Mouse (Mus musculus): Measurements from ENCODE around the gene Wfdc2. TPM values are rescaled to one million over a fixed set of nuclear protein-coding genes. Genes with fewer than 3 reads are reported as not detected.
A peak's percentile ranks its signal among the peaks of the same experiment; 100 is the strongest.
"Not testable (repeated sequence)": the region's sequence is repeated elsewhere in the genome, so short reads cannot be mapped to it uniquely, and the experiment has no call there.

The Wfdc2 gene
- total RNA-seq, 2 experiments from 2014 or later: 1.0 to 1.2 TPM

DNA sequence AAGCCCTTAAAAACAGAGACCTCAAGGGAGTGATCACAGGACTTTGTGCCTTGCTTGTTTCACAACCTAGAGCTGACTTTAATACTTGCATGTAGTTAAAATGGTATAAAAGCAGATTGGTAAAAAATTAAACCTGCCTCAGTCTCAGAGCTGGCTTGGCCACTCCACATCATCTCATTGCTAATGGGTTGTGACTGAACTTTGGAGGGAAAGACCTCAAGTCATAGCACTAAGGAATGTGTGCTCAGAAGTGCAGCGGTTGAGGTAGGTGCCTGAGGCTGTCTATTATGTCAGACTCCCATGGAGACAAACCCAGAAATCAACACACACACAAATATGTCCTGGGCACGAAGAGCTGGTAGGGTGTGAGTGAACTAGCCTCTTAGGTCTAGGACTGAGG, 18.5 kb upstream of the Wfdc2 start:
- DNase-seq: no peak
- intact Hi-C loops (cut with DNase I): no loop called here

DNA sequence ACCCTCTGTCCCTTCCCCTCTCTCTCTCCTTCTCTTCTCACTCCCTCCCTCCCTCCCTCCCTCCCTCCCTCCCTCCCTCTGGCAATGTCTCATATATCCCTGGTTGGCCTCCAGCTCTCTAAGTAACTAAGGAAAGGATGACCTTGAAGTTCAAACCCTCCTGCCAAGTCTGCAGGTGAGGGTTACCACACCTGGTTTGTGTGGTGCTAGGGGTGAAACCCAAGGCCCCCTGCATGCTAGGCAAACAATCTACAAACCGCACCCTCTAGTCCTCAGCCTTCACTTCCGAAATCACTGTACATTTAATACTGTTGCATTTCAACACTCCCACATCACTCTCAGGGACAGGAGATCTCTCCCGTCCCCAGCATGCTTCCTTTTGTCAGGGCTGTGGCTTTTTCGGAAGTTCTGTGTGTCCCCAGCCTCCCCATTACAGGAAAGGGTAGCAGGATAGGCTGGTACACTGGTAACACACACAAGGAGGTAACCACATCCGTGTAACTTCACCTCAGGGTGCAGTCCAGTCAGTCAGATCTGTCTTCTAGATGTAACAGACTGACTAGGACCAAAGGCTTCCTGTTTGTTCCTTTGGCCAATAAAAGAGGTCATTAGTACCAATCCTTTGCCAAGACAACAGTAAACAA, 17.6 kb upstream of the Wfdc2 start:
- DNase-seq: no peak
- intact Hi-C loops (cut with DNase I): no loop called here

DNA sequence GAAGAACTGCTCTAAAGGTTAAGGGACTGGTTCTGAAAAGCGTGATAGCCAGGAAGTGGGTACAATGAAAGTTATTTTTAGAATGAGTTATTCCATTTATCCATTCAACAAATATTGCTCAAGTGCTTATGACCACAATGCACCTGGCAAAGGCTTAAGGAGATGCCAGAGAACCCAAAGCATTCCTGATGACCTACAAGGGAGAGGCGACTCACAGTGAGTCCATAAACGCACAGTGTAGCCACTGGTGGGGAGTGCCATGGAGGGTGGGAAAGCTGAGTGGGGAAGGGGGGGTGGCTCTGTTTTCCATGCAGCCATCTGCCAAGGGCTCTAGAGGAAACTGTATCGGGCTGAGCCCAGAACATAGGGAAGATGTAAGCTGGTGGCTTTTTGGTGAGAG, 12.9 kb upstream of the Wfdc2 start:
- no peak for DNase-seq
- intact Hi-C loops (cut with DNase I): no loop called here

DNA sequence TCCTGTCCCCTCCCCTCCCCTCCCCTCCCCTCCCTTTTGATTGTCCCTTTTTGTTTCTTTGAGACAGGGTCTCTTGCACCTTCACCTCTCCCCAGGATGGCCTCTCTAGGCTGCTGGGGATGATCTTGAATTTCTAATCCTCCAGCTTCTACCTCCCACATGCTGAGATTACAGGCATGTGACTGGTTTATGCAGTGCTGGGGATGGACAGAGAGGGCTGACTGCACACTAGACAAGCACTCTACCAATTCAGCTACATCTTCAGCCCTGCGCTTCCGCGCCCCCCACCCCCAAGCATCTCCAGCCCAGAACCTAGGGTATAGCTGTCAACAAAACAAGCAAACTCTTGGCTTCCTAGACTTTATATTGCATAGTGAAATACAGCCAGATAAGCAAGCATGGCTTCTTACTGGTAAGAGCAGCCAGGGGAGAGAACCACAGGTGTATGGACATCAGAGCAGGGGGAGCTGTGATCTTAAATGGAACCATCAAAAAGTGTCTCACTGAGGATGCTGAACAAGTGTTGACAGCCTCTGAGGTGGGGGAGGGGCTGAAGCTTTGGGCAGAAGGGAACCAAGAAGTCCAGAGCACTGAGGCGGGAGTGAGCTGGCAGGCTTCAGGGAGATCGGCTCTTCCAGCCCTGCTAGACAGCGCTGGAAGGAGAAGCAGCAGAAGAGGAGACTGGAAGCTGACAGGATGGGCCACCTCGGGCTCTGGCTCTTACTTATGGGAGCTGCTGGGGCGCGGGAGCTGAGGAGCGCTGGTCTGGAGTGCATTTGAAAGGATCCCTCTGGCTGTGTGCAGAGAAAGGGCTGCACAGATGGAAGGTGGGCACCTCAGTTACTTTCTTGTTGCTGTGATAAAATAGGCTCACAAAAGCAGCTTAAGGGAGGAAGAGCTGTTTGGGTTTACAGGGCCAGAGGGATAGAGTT, 12.0 kb upstream of the Wfdc2 start:
- intact Hi-C loops (cut with DNase I): no loop called here
- no peak for DNase-seq

DNA sequence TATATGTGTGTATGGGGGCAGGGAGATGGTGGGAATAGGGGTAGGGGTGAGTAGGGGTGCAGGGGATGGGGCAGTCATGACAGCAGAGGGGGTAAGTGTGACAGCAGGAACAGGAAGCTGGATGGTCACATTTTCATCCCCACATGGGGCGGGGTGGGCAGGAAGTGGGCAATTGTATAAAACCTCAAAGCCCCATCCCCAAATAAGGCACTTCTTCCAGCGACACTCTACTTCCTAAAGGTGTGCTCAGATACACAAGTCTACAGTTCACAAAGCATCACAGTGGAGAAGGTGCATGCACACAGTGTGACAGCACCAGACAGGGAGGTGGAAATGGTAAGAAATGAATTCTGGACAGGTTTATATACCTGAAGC, 11.3 kb upstream of the Wfdc2 start:
- intact Hi-C loops (cut with DNase I): no loop called here
- no peak for DNase-seq

DNA sequence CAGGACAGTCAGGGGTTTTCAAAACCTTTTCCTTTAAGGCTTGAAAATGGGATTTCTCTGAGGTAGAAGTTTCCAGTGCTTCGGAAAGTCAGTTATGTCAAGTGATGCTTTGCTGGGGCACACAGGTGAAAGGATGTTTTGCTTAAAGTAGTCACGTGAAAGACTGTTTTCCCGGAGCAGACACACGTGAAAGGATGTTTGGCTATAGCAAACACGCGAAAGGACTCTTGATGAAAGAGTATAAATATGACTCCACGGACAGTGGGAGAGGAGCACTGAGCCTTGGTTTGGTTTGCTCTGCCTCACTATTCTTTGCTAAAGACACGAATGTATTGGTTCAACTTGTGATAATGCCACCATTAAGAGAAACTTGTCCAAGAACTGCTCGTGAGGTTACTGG, 10.7 kb upstream of the Wfdc2 start:
- intact Hi-C loops (cut with DNase I): no loop called here
- DNase-seq: no peak

DNA sequence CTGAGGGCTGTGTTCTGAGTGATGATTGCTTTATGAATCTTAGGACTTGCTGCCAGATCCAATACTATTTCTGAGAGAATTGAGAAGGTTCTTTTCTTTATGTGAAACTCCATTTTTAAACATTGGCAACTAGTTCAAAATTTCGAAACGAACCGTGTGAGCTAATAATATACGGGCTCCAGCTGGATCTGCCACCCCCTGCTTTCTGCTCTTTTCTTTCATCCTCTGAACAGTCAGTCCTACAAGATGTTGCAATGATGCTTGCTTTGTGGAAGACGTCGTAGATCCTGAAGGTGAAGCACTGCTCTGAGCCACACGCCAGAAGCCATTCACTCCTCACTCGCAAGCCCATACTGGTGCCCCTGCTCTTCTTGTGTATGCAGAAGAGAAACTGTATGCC, 3.8 kb upstream of the Wfdc2 start:
- intact Hi-C loops (cut with DNase I): no loop called here
- no peak for DNase-seq

DNA sequence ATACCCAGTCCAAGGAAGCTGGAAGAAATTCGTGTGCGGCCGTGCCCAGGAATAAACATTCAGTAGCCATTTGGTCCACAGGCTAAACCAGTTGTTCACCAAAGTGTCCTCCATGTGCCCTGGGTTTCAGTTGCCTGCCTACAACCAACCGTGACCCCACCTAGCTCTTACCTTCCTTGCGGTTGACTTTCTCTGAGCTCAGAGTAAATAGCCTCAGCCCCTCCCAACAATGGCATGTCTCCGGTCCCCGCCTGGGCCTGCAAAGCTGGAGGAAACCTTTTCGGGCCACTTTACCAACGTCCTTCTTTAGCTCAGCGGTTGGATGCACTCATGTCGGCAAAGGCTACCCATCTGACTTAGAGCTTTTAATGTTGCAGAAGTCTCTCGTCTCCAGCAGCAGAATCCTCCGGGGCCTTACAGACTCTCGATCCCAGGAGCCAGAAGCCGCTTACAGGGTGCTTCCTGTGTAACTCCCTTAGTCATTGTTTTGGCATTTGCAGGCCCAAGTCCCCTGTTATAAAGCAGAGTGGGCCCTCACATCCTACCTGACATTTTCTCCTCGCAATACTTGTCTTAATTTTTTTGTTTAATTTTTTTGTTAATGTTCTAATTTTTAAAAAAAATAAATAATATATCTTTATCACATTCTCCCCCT, 3.1 kb upstream of the Wfdc2 start:
- intact Hi-C loops (cut with DNase I): no loop called here
- no peak for DNase-seq

DNA sequence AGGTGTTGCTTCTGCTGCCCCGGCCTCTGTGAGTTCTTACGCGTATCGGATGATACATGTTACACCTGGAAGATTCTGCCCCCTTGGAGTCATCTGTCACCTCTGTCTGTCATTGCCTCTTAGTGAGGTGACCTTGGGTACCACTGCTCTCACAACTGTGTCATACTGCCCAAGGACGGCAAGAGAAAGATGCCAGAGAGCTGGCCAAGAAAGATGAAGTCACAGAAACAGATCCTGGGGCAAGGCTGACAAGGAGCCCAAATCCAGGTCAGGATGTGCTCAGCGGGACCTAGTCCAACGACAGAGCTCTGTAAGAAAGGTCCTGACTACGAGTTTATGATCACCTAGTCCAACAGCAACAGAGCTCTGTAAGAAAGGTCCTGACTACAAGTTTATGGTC, 2.1 kb upstream of the Wfdc2 start:
- intact Hi-C loops (cut with DNase I): no loop called here
- no peak for DNase-seq

DNA sequence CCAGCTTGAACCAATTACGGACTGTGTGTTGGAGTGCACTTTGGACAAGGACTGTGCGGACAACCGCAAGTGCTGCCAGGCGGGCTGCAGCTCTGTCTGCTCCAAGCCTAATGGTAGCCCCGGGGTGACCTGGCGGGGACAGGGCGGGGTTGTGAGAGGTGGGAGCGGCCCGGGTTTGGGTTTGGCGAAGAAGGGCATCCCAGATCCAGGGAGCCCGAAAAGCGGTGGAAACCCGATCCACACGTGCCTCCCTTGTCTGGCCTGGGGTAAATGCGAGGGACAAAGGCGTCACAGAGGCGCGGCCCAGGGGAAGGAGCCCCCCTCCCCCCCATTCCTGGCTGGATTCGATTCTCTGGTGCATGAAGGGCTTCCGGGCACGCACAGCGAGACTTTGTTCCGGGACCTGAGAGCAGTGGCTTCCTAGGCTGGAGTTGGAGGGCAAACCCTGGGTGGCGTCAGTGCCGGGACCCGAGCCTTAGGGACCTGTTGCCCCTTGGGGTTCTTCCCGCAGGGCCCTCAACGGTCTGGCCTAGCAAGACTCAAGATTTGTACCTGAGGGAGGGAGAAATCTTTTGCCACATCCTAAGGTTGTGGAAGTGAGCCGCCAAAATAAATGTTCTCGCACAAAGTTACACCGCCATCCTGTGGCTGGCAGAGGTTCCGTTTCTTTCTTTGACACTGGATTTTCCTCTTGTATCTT, 1.3 kb downstream of the Wfdc2 start:
- DNase-seq: peak in 1 of 2 experiments; percentile 14
- intact Hi-C loops (cut with DNase I): loop anchor here (1.0 kb wide), 1 partner anchor 32 kb away; no protein-coding TSS in a partner anchor

DNA sequence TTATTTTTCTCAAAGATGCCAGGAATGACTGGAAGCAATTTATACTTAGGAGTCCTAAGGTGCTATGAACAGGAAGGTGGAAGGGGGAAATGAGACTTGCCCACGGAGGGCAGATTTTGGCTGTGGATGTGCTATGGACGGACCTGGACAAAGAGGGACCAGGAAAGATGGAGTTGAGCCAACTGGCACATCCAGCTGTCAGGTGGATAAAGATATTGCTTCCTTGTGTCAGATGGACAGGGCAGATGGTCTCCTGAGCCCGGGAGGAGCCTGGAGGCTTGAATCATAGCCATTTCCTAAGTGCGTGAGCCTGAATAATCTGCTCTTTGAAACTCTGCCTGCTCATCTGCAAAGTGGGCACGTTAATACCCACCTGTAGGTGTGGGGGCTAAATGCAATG, 2.1 kb downstream of the Wfdc2 start:
- intact Hi-C loops (cut with DNase I): no loop called here
- no peak for DNase-seq

DNA sequence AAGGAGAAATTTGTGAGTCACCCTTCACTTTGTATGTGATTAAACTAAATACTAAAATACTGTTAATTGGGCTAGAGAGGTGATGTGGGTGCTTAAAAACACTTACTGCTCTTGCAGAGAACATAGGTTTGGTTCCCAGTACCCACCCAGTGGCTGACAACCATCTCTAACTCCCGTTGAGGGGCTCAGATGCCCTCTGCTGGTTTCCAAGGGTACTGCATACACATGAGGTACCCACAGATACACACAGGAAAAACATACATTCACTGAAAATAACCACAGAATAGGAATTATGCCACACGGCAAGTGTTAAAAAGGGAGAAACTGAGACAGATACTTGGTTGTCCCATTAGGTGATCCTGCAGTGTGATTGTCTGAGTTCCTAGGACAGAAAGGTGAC, 4.8 kb downstream of the Wfdc2 start:
- intact Hi-C loops (cut with DNase I): no loop called here
- no peak for DNase-seq

DNA sequence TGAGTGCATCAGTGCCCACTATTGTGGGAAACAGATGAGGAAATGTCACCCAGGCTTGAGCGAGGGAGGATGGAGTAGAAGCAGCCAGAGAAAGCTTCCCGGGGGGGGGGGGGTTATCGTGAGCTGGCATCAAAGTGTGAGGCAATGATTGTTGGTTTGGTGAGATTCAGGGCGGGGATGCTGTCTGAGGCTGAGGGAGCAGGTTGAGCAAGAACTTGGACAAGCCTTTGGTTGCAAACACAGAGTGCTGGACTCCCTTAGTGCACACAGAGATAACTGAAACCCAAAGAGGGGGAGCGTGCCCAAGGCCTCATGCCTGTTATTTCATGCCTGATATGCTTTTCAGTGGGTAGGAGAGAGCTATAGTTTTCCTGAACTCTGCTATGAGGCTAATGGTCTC, 5.2 kb downstream of the Wfdc2 start:
- intact Hi-C loops (cut with DNase I): no loop called here
- no peak for DNase-seq

DNA sequence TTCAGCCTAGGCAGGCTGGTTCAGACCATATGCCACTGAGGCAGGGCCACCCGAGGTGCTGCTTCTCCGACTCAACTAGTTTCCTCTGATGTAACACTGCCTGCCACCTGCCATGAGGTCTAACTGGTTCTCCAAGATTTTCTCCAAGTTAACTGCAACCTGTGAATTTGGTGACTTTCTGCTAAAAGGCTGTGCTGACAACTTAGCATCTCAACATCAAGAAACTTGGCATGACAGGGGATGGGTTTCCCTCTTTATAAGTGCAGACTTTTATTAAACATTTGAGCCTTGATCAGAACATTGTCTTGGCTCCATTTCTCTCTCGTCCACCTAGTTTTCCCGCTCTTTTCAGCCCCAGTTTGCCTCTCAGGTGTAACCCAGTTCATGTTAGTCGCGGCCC, 11.1 kb downstream of the Wfdc2 start, which contains the start of gene Spint3:
TSS of gene Spint3 (minus strand) at position 101 of the 400 bp plus-strand sequence.
- DNase-seq; intact Hi-C loops (cut with DNase I): not testable (repeated sequence)

DNA sequence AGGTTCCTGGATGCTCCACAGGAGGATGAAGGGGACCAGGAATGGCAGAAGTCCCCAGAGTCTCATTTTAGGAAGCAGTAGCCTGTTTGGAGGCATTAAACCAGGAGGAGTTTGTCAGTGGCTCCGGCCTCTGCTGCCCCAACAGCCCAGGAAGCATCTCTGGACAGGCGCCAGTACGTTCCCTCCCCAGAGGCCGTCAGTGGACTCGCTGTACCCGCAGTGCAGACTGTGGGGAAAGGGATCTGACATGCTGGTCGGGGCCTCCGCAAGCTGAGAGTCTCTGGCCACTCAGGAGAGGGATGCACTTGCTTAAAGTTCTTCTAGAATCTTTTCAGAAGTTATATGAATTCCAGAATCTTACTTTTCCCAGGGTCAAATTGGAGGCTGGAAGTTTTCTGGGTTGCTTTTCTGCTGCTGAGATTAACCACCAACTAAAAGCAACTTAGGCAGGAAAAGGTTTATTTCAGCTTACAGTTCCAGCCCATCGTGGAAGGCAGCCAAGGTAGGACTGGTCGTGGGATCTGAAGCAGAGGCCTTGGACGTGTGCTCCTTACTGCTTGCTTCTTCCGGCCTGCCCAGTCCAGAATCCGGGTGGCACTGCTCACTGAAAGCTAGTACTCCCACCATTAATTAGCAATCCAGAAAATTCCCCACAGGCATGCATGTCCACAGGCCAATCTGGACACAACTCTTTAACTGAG, 23.0 kb downstream of the Wfdc2 start, which contains the start of gene Wfdc6a:
TSS of gene Wfdc6a (minus strand) at position 423 of the 701 bp plus-strand sequence.
- intact Hi-C loops (cut with DNase I): not testable (repeated sequence)
- peak; percentile 43 to 49 for DNase-seq

DNA sequence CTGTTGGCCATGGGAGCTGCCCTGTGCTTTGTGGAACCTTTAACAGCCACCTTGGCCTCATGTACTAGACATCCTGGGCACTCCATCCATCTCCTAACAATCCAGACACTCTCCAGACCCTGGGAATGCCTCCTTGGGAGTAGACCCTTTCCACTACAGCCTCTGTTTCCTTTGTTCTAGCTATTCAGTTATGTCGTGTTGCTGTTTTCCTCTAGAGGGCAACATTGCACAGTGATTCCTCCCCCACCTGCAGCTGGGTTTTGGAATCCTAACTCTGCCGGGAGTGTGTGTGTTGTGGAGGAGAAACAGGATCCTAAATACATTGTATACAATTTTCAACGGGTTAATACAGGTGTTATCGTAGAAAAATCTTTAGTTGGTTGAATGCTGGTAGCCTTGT, 29.8 kb downstream of the Wfdc2 start:
- no peak for DNase-seq
- intact Hi-C loops (cut with DNase I): loop anchor here (1.0 to 2.0 kb wide), 2 partner anchors 134 to 205 kb away; no protein-coding TSS in a partner anchor

DNA sequence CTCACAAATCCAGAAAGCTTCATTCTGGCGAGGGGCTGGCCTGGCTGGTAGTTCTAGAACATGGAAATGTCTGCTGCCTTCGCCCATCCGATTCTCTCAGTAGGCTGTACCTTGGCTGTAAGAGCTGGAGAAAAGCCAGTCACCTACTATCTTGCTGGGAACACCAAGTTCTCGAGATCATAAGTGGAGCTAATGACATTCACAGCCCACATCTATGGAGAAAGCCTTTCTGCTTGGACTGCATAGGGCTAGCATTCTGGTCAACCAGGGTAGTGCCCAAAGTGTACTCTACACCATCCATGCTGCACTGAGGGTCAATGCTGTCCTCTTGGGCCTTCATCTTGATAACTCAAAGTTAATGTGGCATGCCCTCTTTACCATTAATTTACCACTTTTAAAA, 31.3 kb downstream of the Wfdc2 start, which contains the start of gene Eppin:
TSS of gene Eppin (minus strand) at position 101 of the 400 bp plus-strand sequence.
- DNase-seq: no peak
- intact Hi-C loops (cut with DNase I): loop anchor here (2.0 kb wide), 1 partner anchor 203 kb away; no protein-coding TSS in a partner anchor

DNA sequence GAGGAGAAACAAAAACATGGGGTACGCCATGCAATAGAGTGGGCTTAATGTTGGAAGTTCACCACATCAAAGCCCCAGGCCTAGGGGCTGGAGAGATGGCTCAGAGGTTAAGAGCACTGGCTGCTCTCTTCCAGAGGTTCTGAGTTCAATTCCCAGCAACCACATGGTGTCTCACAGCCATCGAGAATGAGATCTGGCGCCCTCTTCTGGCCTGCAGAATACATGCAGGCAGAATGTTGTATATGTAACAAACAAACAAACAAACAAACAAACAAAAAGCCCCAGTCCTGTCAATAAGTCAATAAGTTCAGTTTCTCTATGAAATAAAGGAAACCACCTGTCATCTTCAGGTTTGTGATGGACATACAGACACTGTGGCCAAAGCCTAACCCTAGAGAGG, 38.0 kb downstream of the Wfdc2 start:
- no peak for DNase-seq
- intact Hi-C loops (cut with DNase I): no loop called here

DNA sequence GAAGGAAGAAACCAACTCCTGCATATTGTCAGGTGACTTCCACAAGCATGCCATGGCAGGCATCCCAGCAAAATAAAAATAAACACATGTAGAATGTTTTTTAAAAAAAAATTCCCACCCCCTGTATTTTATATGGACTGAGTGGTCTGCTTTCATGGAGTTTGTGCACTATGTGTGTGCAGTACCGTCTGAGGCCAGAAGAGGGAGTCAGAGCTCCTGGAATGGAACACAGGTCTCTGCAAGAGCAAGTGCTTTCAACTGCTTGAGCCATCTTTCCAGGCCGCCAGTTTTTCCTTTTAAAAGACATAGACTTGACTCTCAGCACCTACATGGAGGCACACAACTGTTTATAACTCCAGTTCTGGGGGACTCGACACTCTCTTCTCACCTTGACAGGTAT, 41.3 kb downstream of the Wfdc2 start:
- no peak for DNase-seq
- intact Hi-C loops (cut with DNase I): no loop called here

DNA sequence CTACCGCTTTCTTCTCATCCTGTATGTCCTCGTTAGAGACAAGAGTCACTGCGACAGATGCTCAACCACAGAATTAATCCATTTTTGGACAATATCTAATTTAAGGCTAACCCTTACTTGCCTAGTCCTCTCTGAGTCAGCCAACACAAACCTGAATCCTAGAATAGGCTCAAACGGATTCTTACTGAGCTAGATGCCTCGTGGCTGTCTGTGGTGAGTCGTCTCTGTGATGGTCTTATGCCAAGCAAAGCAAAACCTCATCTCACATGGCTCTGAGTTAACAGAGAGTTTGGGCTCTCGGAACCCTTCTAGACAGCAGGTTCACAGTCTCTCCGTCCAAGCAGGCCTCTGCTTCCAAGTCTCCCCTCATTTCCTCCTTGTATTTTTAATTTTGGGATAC, 42.2 kb downstream of the Wfdc2 start:
- no peak for DNase-seq
- intact Hi-C loops (cut with DNase I): no loop called here

Data from heart, postnatal 36 days (tissue).